Mouse (Mus musculus) E14TG2a.4 (cell line): ENCODE measurements at regions not wholly inside any gene's neighbourhood (a gene's known extent, or its start where the extent isn't known, plus 50 kb on each side); places are given as distances from the start of the nearest gene placed in this dataset.

Source experiments
- CTCF ChIP-seq: conservative IDR thresholded peaks from 2 replicates; pipeline ENCODE4 v1.5.1; 2014; ENCODE audit warnings: low read length
- NANOG ChIP-seq: IDR thresholded peaks from 2 replicates; pipeline ENCODE4 v1.6.1; 2014; ENCODE audit warnings: borderline replicate concordance, low read length, mixed read lengths

DNA sequence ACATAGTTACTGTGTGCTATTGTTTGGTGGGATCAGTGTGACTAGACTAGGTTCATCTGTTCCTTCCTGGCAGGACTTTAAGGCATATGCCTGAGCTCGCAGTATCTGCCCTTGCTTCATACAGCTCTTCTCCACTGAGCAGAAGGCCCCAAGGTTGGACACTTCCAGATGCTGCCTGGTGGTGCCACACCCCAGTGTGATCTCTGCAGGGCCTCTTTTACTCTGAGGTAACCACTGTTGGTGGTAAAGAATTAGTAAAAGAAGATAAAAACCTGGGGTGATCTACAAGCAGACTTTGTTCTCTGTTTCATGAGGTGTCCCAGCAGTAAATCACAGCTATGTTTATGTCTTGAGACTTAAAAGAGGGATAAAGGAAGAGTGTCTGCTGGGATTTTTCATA is 133.2 kb upstream of the Nsun6 start:
- TF ChIP-seq CTCF (no peak), NANOG (no peak)
